13 mouse cellular contexts compared by ENCODE assay signal in genomic region chr13:101879561-101880081, GRCm38 (mm10).
DNase-seq lines count a peak whose midpoint lies in the region; ATAC-seq and TF ChIP-seq lines count a peak whose summit lies in the region.
"Had no signal": no experiment of that assay in that cellular context is flagged by ENCODE, and none has a peak within 500 bp of the region (broad histone marks: within the 10 kb centered on the region; RNA-seq: fewer than 3 reads in every experiment).

No protein-coding gene starts in this region.

- H3K9ac ChIP-seq in lung, postnatal 0 days (replicated peaks; ENCODE audit: low read depth), result no peak overlapping the region

- H3K4me1 ChIP-seq in lung, postnatal 0 days (ENCODE audit: insufficient read depth, low read depth, low read length), result no peaks in the 10 kb centered on the region
- H3K4me1 ChIP-seq in lung, adult 2 months (ENCODE audit: control insufficient read depth, insufficient read depth, low read length), result no peaks in the 10 kb centered on the region

- H3K27me3 ChIP-seq in lung, postnatal 0 days (replicated peaks; ENCODE audit: insufficient read depth, low read length), result no peaks in the 10 kb centered on the region

- H3K27ac ChIP-seq in lung, postnatal 0 days (ENCODE audit: low read length), result no peak overlapping the region

- H3K4me2 ChIP-seq in lung, postnatal 0 days (replicated peaks; ENCODE audit: low read depth, low read length), result no peak overlapping the region

- no peak for TF ChIP-seq CTCF in lung, postnatal 0 days (IDR thresholded peaks at IDR 0.05)
- TF ChIP-seq CTCF in lung, adult 2 months (IDR thresholded peaks at IDR 0.05; ENCODE audit: insufficient read depth, low read length), result no peak

- peak; percentile 75 for DNase-seq in lung, postnatal 0 days (ENCODE audit: low spot score)
- no peak for DNase-seq in lung, adult 2 months
- DNase-seq in adipocyte (ENCODE audit: low spot score), result peak; percentile 57
- DNase-seq in adrenal gland, postnatal 36 days, result peak; percentile 61 to 80
- DNase-seq in layer of hippocampus, postnatal 25 days (ENCODE audit: extremely low spot score in 1 of 2, low spot score in 1 of 2), result no peak
- DNase-seq in right cerebral cortex, adult 2 months (ENCODE audit: low spot score in 2 of 2), result no peak
- DNase-seq: cerebellum, adult 8-10 months; embryo, embryonic 11 days; kidney, postnatal 25 days; lung, postnatal 10 days; right cerebral cortex, postnatal 4 days; thymus, postnatal 4 days had no signal

- H3K36me3 ChIP-seq in lung, postnatal 0 days (ENCODE audit: insufficient read depth, low read length), result no peaks in the 10 kb centered on the region

- H3K9me3 ChIP-seq in lung, postnatal 0 days (ENCODE audit: low read length), result no peaks in the 10 kb centered on the region

- ATAC-seq in lung, postnatal 0 days, result peak; percentile 59
- ATAC-seq in megakaryocyte, adult 5-6 weeks (ENCODE audit: poor library complexity, severe bottlenecking), result 0 out of 2 replicates have a peak, but pooled peaks have one; percentile 30

- 0 out of 2 replicates have a peak, but pooled peaks have one; percentile 13 for TF ChIP-seq EP300 in lung, postnatal 0 days (IDR thresholded peaks at IDR 0.05)

- TF ChIP-seq POLR2A in lung, adult 2 months (IDR thresholded peaks at IDR 0.05; ENCODE audit: borderline replicate concordance, extremely low read depth, low read depth, low read length), result no peak

- no peak overlapping the region for H3K4me3 ChIP-seq in lung, postnatal 0 days (ENCODE audit: low read depth, low read length)
- H3K4me3 ChIP-seq in lung, adult 2 months (replicated peaks; ENCODE audit: extremely low read depth, low read depth, low read length), result no peak overlapping the region

- WGBS in lung, postnatal 0 days, result 60% methylated on average over 8 of the region's 8 CpGs
- WGBS in lung, adult 2 months, result 64% methylated on average over 8 of the region's 8 CpGs

Comparison
In these comparisons a context has a peak if more than half of its experiments do, and no peak if none do; other contexts are left out.
1. DNase-seq: peak in lung, postnatal 0 days (single experiment), adipocyte (single experiment) and adrenal gland, postnatal 36 days (2 of 2); none in lung, adult 2 months (single experiment), layer of hippocampus, postnatal 25 days (0 of 2) and right cerebral cortex, adult 2 months (0 of 2).